Mouse (Mus musculus) monocyte, adult 5-6 weeks (primary cell): ENCODE measurements around the gene Slc9a9. TPM values are rescaled to one million over a fixed set of nuclear protein-coding genes. Genes with fewer than 3 reads are reported as not detected.
"Not testable (repeated sequence)": the region's sequence is repeated elsewhere in the genome, so short reads cannot be mapped to it uniquely, and the experiment has no call there.

ENCODE experiments used
- ATAC-seq: fragments of 153-309, 156-312 bp; replicated peaks from 2 replicates; pipeline ENCODE4 v1.8.0; 2017; ENCODE audit warnings: mild to moderate bottlenecking; ENCODE audit not compliant: low TSS enrichment, insufficient number of reproducible peaks, severe bottlenecking, poor library complexity, low FRiP score
- total RNA-seq: library from RNA; stranded (forward); fragments of 200-1000, 200-491, 200-594 nt; gene quantifications from 3 replicates; pipeline ENCODE4 v1.2.3, GENCODE M21; 2017

The Slc9a9 gene
- total RNA-seq: 33.8 to 64.4 TPM (median 49.1 TPM) in 3 replicates

DNA sequence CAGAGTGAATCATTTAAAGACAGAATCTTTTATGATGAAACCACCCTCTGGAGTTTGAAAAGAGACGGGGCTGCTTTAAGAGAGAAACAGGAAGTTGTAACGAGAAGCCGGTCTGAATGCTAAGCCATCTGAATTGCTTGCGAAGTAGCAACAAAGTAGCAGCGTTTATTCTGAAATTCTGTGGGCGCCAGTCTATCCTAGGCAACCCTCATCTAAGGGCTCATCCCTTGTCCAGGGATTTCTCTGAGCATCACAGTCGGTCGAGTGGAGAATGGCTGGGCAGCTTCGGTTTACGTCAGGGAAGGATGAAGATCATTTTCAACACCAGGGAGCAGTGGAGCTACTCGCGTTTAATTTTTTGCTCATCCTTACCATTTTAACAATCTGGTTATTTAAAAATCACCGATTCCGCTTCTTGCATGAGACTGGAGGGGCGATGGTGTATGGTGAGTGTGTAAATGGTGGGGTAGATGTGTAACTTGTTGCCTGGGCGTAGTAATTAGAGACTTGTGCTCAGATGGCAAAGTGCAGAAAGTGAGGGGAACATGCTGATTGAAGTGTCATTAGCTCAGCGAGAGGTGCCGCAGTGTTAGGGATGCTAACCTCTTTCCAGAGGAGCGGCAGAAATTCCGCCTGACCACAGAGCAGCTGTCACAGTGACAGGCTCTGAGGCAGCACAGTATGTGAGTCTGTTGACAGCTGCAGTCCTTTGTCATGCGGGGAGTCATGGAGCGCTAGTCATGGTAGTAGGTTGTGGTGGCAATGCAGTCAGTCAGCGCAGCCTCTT lies at the start of gene Slc9a9:
Slc9a9 (plus strand) TSS at position 119 of the 787 bp plus-strand sequence.
- ATAC-seq: peak; percentile 14; the same call in 1 of the 2 replicates

DNA sequence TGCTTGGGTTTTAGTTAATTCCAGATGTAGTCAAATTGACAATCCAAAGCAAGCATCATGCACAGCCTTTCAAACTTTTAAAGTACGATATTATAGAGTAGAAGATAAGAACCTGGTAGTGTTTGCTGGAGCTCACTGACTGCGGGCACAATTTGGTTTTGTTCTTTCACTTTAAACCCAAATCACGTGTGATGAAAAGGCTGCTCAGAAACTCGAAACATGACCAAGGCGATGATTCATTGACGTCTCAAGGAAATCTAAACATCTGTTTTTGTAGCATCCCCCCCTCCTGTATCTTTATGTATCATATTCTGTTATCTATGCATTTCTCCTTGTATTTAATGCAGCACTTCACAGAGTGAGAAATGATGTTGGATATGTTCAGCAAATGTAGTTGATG lies 49.4 kb upstream of the Slc9a9 start:
- no peak for ATAC-seq

- ATAC-seq: no peak
Measured at GRCm38 (mm10) chr9:94620846-94621245, 48.9 kb upstream of the Slc9a9 start.

DNA sequence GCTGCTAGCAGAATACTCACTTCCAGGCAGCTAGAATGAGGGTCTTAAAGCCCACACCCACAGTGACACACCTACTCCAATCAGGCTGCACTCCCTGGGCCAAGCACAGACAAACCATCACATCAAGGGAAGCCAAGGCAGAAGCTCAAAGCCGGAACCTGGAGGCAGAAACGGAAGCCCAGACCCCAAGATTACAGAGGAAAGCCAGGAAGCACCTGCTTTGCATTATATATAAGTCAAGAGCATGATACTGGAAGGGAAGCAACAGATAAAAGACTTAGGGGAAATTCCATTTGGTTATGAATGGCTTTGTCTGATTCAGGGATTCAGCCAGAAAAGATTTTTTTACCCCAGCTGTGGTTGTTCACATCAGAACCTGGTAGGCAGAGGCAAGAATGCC lies 47.8 kb upstream of the Slc9a9 start:
- ATAC-seq: no peak

DNA sequence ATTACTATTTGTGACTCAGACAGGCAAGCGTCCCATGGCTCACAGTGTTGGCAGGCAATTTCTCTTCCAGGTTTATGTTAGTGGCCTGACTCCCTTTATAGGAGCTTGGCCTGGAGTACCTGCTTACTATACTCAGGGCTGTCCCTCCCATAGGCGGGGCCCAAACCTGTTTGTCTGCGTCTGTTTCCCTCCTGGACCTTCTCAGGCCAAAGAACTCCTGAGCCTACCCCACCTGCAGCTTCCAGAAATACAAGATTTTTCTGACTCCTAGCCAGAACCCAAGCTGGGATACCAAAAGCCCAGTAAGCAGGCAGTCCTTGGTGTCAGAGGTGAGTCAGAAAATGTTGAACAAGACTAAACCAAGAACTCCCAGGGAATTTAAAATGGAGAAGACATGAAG lies 43.0 kb upstream of the Slc9a9 start:
- no peak for ATAC-seq

- ATAC-seq: no peak
Measured at GRCm38 (mm10) chr9:94628948-94629347, 40.8 kb upstream of the Slc9a9 start.

DNA sequence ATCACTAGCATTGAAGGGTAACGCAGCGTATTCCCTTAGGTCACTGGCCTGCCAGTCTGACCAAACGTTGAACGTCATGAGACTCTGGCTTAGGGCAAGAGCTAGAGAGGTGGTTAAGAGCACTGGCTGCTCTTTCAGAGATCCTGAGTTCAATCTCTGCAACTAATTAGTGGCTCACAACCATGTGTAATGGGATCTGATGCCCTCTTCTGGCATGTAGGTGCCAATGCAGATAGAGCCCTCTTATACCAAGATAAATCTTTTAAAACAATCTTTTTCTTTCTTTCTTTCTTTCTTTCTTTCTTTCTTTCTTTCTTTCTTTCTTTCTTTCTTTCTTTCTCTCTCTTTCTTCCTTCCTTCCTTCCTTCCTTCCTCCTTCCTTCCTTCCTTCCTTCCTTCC lies 35.4 kb upstream of the Slc9a9 start:
- ATAC-seq: not testable (repeated sequence)

DNA sequence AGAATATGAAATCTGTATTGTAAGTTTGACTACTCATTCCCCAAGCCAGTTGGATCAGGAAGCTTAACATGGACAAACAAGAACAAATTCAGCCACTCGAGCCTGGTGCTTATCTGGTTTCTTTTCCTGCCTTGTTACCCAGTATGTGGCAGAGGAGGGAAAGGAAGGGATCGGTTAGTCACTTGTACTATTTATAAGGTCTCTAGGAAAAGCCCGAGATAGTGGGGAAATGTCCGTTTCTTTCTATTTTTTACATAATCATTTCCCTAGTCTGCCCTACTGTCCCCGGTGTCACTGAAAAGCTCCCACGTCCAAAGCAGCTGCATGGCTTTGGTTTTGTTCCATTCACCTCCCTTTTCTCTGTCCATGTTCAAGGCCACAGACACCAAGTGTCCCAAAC lies 24.1 kb upstream of the Slc9a9 start:
- no peak for ATAC-seq

- no peak for ATAC-seq
Measured at GRCm38 (mm10) chr9:94647425-94647824, 22.3 kb upstream of the Slc9a9 start.

DNA sequence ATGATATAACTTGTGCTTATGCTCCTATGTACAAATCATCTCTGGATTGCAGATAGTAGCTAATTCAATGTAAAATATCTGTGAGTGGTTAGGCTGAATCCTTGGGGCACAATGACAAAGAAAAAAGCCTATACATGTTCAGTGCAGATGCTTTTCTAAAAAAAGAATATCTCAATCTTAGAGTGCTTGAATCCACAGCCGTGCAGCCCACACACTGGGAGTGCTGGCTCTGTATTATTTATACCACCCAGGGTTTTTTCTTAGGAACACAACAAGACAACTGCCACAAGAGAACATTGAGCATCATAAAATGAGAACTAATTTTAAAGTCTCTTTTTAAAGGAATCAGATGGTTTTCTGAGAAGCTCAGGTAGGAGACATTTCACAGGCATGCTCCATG lies 19.7 kb upstream of the Slc9a9 start:
- ATAC-seq: no peak

DNA sequence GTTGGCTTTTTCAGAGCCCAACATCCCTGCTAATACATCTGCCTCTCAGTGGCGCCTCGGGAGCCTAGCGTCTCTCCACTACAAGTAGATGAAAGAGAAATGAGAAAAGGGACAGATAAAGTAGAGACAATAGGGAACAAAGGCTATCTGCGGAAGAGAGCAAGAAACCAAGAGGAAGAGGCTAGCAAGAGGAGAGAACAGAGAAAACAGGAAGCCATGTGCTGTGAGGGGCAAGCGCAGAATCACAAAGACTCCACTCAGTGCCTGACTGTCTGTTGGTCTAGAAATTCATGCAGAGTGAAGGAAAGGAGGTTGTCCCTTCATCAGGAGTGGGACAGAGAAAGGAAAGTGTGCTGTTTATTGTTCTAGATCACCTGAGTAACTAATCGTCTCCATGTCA lies 16.5 kb upstream of the Slc9a9 start:
- ATAC-seq: no peak

- no peak for ATAC-seq
Measured at GRCm38 (mm10) chr9:94653827-94654226, 15.9 kb upstream of the Slc9a9 start.

DNA sequence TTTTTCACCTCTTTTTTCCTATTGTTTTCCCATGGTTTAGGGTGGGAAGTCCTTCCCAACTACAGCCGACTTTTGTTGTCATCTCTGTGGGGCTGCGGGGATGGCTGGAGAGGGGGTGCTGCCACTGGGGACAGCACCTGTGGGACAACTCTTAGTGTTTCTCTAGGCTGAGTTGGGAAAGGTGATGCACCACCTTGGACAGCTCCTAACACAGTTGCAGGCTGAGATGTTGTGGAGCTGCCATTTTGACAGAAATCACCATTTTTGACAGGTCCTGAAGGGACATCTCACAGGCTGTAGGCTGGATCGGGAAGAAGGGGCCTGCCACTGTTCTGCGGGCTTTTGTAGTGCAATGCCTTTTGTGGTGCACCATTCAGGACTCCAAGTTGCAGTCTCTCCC lies 13.4 kb upstream of the Slc9a9 start:
- no peak for ATAC-seq

- ATAC-seq: no peak
Measured at GRCm38 (mm10) chr9:94659401-94660152, 10.1 kb upstream of the Slc9a9 start.

DNA sequence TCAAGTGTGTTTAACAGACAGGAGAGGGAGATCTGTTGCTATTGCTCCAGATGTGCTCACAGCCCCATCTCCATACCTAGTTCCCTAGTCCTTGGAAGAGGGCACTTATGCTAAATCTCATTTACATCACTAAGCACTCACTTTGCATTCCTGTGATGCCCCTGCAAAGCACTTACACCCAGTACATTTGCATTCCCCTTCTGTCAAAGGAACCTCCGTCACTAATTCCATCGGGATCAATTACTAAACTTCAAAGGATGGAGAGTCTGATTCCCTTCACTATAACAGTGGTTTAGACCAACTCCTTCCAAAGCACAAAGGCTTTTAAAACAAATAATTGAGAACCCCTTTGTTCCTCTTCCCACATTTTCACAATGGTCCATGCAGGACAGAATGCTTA lies 7.9 kb upstream of the Slc9a9 start:
- no peak for ATAC-seq

- peak; percentile 62; the same call in 1 of the 2 replicates for ATAC-seq
Measured at GRCm38 (mm10) chr9:94665248-94665647, 4.5 kb upstream of the Slc9a9 start.

GRCm38 (mm10) chr9:94668589-94668988 lies 1.1 kb upstream of the Slc9a9 start:
- ATAC-seq: peak; percentile 38

DNA sequence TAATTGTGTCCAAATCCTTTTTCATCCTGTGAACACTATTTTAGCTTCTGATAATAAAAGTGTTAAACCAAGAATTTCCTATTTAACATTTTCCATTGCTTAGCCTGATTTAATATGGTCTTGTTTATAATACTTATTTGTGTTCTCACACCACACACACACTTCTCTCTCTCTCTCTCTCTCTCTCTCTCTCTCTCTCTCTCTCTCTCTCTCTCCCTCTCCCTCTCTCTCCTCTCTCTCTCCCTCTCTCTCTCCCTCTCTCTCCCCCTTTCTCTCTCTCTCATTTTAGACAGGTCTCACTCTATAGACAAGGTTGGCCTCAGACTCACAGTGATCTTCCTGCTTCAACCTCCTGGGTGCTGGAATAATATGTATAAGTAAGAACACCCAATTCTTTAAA lies 995 bp downstream of the Slc9a9 start:
- ATAC-seq: no peak

DNA sequence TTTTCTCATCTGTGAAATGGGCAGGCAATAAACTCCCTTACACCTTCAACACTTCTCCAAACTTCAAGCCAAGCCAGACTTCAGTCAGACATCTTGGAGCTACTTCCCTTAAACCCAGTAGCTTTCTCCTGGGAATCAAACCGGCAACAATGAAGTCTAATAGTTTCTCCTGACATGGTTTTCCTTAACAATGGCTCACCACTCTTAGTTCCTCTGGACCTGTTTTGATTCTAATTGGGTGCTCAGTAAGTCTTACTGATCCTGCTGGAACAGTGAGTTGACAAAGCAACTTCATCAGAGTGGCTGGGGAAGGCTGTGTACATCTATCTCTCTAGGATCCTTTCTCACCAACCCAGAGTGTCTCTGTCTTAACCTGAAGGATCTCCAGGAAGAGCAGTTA lies 5.0 kb downstream of the Slc9a9 start:
- no peak for ATAC-seq

DNA sequence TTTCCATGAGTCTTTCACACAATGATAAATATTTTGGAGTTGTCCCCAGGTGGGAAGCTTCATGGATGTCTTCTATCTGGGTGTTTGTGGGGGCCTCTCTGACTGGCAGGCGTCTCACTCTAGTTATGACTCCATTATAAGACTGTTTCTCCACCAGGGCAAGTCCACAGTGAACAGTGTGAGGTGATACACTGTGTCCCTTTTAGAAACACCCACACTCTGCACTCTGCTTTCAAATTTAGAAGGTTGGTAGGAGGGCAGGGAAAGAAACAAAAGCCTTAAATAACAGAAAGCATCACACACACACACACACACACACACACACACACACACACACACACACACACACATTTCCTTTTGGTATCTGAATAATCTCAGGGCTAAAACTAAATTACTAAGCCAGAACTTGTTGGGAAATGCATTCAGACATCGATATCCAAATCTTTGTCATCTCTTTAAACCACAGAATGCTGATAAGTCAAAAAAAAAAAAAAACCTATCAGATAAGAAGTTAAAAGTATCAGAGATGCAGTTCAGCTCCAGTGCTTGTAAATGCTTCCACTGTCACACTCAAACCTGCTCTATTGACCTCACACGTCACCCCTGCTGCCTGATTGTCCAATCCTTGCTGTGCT lies 8.4 kb downstream of the Slc9a9 start:
- ATAC-seq: no peak
